Mouse (Mus musculus) kidney, postnatal 14 days (tissue): ENCODE data around the gene Lce1j.
"Not testable (repeated sequence)": the region's sequence is repeated elsewhere in the genome, so short reads cannot be mapped to it uniquely, and the experiment has no call there.

Source experiments
- DNase-seq: peaks from one replicate; pipeline ENCODE4 v3.0.0; 2022; ENCODE audit warnings: mixed read lengths

The Lce1j gene

GRCm38 (mm10) chr3:92790414-92790813 is at the start of gene Lce1j:
Lce1j (minus strand) TSS chr3:92790514.
- DNase-seq, result no peak

DNA sequence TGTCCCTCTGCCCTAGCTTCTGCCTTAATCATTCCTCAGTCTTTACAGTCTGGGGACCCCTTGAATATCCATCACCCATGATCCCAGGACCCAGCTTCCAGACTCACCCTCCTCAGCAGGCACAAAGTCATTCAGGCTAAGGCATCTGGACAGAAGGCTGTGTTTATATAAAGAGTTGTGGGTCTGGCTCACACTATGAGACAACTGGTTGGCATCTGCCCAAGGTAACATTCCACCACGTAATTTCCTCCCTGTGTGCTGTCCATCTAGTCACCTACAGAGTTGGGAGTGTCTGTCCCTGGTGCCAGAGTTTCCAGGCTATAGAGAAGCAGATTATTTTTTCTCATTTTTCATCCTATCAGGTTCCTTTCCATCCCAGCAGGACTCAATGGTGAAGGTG is 36.8 kb upstream of the Lce1j start, which contains the start of gene Kprp:
TSS of gene Kprp (minus strand) at position 140 of the 400 bp plus-strand sequence.
- DNase-seq, result no peak

DNA sequence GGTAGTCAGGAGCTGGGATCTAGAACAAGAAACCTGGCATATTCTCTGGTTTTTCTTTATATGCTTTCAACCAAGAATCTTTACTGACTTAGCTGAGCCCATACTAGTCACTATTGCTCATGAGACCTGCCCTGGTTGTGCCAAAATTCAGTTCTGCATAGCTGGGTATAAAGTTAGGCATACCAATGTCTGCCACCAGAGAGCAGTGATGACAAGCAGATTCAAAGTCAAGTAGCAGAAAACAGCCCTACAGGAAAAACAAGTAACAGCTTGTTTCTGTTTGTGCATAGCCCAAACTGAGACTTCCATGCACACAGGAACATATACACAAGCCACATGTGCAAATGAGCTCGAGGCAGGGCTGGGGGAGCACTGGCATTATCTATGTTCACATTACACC is 35.5 kb upstream of the Lce1j start:
- DNase-seq, result no peak

- not testable (repeated sequence) for DNase-seq
Measured at GRCm38 (mm10) chr3:92816036-92816435, 25.7 kb upstream of the Lce1j start.

DNA sequence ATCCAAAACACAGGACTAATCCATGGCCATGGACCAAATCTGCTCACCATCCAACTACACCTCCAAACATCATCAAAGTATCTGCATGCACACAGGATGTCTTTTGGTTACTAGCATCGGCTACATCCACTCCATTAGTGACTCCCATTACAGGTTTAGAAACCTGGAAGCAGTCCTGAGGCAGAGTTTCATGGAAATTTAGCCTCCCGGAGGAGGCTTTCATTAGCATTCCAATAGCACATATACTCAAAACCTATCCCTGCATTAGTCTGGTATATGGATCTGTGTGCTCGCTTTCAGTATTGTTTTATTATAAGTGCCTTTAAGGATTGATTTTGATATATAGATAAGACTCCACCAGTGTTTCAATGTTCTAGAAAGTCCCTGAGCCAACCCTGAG is 25.3 kb upstream of the Lce1j start:
- no peak for DNase-seq

GRCm38 (mm10) chr3:92807791-92808190 is 17.5 kb upstream of the Lce1j start, which contains the start of gene Lce1k:
Lce1k (minus strand) TSS chr3:92807891.
- no peak for DNase-seq

- DNase-seq, result no peak
Measured at GRCm38 (mm10) chr3:92778799-92779198, 11.5 kb downstream of the Lce1j start, which contains the start of gene Lce1i. Lce1i (minus strand) TSS chr3:92778899.

- DNase-seq, result no peak
Measured at GRCm38 (mm10) chr3:92771573-92771972, 18.7 kb downstream of the Lce1j start.

DNA sequence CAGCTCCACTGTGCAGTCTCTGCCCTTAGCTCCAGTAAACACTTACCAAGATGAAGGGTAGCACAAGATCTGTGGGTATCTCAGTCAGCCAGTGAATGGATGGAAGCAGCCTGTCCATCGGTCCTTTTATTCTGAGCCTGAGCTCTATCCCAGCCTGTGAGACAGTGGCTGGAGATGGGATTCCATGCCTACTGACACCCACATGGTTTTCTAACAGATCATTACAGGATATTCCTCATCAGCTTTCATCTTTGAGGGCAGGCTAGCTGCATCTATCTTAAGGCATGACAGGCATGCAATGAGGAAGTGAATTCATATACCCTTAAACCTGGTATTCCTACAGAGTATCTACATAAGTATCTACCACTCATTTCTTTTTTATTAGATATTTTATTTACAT is 25.3 kb downstream of the Lce1j start, which contains the start of gene Lce1h:
TSS of gene Lce1h (minus strand) at position 101 of the 400 bp plus-strand sequence.
- DNase-seq, result no peak

- DNase-seq, result no peak
Measured at GRCm38 (mm10) chr3:92753197-92753596, 37.1 kb downstream of the Lce1j start.

DNA sequence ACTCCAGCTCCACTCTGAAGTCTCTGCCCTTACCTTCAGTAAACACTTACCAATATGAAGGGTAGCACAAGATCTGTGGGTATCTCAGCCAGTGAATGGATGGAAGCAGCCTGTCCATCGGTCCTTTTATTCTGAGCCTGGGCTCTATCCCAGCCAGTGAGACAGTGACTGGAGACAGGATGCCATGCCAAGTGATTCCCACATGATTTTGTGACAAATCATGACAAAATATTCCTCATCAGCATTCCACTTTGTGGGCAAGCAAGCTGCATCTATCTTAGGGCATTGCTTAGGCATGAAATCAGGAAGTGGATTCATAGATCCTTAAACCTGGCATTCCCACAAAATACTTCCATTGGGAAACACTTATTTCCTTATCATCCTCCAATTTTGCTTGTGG is 38.1 kb downstream of the Lce1j start, which contains the start of gene Lce1g:
TSS of gene Lce1g (minus strand) at position 101 of the 400 bp plus-strand sequence.
- no peak for DNase-seq

DNA sequence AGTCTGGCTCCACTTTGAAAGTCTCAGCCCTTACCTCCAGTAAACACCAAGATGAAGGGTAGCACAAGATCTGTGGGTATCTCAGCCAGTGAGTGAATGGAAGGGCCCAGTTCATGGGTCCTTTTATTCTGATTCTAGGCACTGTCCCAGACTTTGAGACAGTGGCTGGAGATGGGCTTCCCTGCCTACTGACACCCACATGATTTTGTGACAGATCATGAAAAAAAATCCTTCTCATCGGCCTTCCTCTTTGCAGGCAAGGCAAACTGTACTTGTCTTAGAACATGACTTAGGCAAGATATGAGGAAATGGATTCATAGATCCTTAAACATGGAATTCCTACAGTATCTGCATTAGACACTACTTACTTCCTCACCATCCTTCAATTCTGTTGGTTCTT is 51.3 kb downstream of the Lce1j start, which contains the start of gene Gm38119:
TSS of gene Gm38119 (minus strand) at position 101 of the 400 bp plus-strand sequence.
- no peak for DNase-seq
